Mouse (Mus musculus) kidney, postnatal 4 days (tissue): ENCODE data around the gene Otop1.
A peak's percentile ranks its signal among the peaks of the same experiment; 100 is the strongest.

Source experiments
- DNase-seq, 2 experiments: peaks; one replicate each; pipeline ENCODE4 v3.0.0; 2021; ENCODE audit warnings: mixed read lengths in 2 of 2

Gene Otop1

GRCm38 (mm10) chr5:38301761-38302411 lies 26.1 kb downstream of the Otop1 start:
- no peak for DNase-seq

- no peak for DNase-seq
Observed at GRCm38 (mm10) chr5:38302651-38303050, 26.9 kb downstream of the Otop1 start.

- no peak for DNase-seq
Observed at GRCm38 (mm10) chr5:38305241-38305640, 29.5 kb downstream of the Otop1 start.

GRCm38 (mm10) chr5:38307255-38308101 lies 31.7 kb downstream of the Otop1 start:
- DNase-seq: peak; percentile 94 to 95

GRCm38 (mm10) chr5:38308873-38309272 lies 33.1 kb downstream of the Otop1 start:
- DNase-seq: peak; percentile 79 to 80

- no peak for DNase-seq
Observed at GRCm38 (mm10) chr5:38309795-38310194, 34.0 kb downstream of the Otop1 start.

GRCm38 (mm10) chr5:38318966-38319786 lies 43.4 kb downstream of the Otop1 start, which contains the start of gene Drd5:
Drd5 (plus strand) TSS chr5:38319367.
- peak in 1 of 2 experiments; percentile 12 for DNase-seq

GRCm38 (mm10) chr5:38333381-38333780 lies 57.6 kb downstream of the Otop1 start:
- no peak for DNase-seq

- DNase-seq: no peak
Observed at GRCm38 (mm10) chr5:38334582-38334981, 58.8 kb downstream of the Otop1 start.

GRCm38 (mm10) chr5:38343101-38343500 lies 67.3 kb downstream of the Otop1 start:
- no peak for DNase-seq

- peak; percentile 79 to 81 for DNase-seq
Observed at GRCm38 (mm10) chr5:38346646-38347432, 71.1 kb downstream of the Otop1 start.

GRCm38 (mm10) chr5:38350351-38350929 lies 74.7 kb downstream of the Otop1 start:
- DNase-seq: no peak
